Mouse (Mus musculus): ENCODE results near the gene Cadm3. TPM values are rescaled to one million over a fixed set of nuclear protein-coding genes. Genes with fewer than 3 reads are reported as not detected.

Gene Cadm3
- polyA plus RNA-seq, 1 experiment from 2014 or later = 16.0 TPM

- no peak for DNase-seq (ENCODE audit: low spot score)
- no peak overlapping the region for H3K27ac ChIP-seq (ENCODE audit: low read depth, low read length)
- no peaks in the 10 kb centered on the region for H3K36me3 ChIP-seq (ENCODE audit: control insufficient read depth, insufficient read depth, low read length)
- no peak overlapping the region for H3K4me3 ChIP-seq (ENCODE audit: low read depth, low read length)
- no peak overlapping the region for H3K4me2 ChIP-seq (ENCODE audit: low read depth, low read length, severe bottlenecking)
- no peak overlapping the region for H3K9ac ChIP-seq (ENCODE audit: low read length)
- H3K27me3 ChIP-seq (ENCODE audit: control insufficient read depth, insufficient read depth, low read length) = no peaks in the 10 kb centered on the region
- WGBS = 79% methylated on average over 11 of the region's 11 CpGs
- no peaks in the 10 kb centered on the region for H3K9me3 ChIP-seq (ENCODE audit: control insufficient read depth, low read length)
- H3K4me1 ChIP-seq (replicated peaks; ENCODE audit: control insufficient read depth, insufficient read depth, low read length) = peaks cover 2% of the 10 kb centered on the region; the same call in 1 of the 2 replicates
- ATAC-seq (replicated peaks; ENCODE audit: low FRiP score) = no peak; the same call in 1 of the 2 replicates
Observed at GRCm38 (mm10) chr1:173335903-173336302, 31.6 kb downstream of the Cadm3 start.

- Histone ChIP-seq H3K9me3 (ENCODE audit: control insufficient read depth, low read length) (no peaks in the 10 kb centered on the region), H3K4me3 (ENCODE audit: low read depth, low read length) (no peak within 1 kb of the TSS), H3K9ac (ENCODE audit: low read length) (no peak within 1 kb of the TSS), H3K36me3 (ENCODE audit: control insufficient read depth, insufficient read depth, low read length) (no peaks in the 10 kb centered on the region), H3K4me1 (replicated peaks; ENCODE audit: control insufficient read depth, insufficient read depth, low read length) (peaks cover 2% of the 10 kb centered on the region; the same call in 1 of the 2 replicates), H3K27ac (ENCODE audit: low read depth, low read length) (no peak within 1 kb of the TSS), H3K27me3 (ENCODE audit: control insufficient read depth, insufficient read depth, low read length) (no peaks in the 10 kb centered on the region), H3K4me2 (ENCODE audit: low read depth, low read length, severe bottlenecking) (0 out of 2 replicates have a peak within 1 kb of the TSS, but pooled peaks have one; percentile 11)
- DNase-seq (ENCODE audit: low spot score) (no peak), ATAC-seq (replicated peaks; ENCODE audit: low FRiP score) (0 out of 2 replicates have a peak, but pooled peaks have one; percentile 10)
- WGBS = 72% methylated on average over 9 of the region's 9 CpGs
Observed at GRCm38 (mm10) chr1:173333312-173334253, 33.9 kb downstream of the Cadm3 start, which contains the start of gene Ackr1. Gene Ackr1, minus strand, starts transcription at chr1:173333750.

GRCm38 (mm10) chr1:173332418-173332817, 35.1 kb downstream of the Cadm3 start:
- Histone ChIP-seq H3K4me2 (ENCODE audit: low read depth, low read length, severe bottlenecking) (no peak overlapping the region), H3K9me3 (ENCODE audit: control insufficient read depth, low read length) (no peaks in the 10 kb centered on the region), H3K4me3 (ENCODE audit: low read depth, low read length) (no peak overlapping the region), H3K4me1 (replicated peaks; ENCODE audit: control insufficient read depth, insufficient read depth, low read length) (peaks cover 2% of the 10 kb centered on the region; the same call in 1 of the 2 replicates), H3K27me3 (ENCODE audit: control insufficient read depth, insufficient read depth, low read length) (no peaks in the 10 kb centered on the region), H3K9ac (ENCODE audit: low read length) (no peak overlapping the region), H3K27ac (ENCODE audit: low read depth, low read length) (no peak overlapping the region), H3K36me3 (ENCODE audit: control insufficient read depth, insufficient read depth, low read length) (no peaks in the 10 kb centered on the region)
- DNase-seq (ENCODE audit: low spot score) (no peak), ATAC-seq (replicated peaks; ENCODE audit: low FRiP score) (no peak)
- WGBS = 84% methylated on average over 5 of the region's 5 CpGs

GRCm38 (mm10) chr1:173329743-173330142, 37.8 kb downstream of the Cadm3 start:
- H3K9ac ChIP-seq (ENCODE audit: low read length) = no peak overlapping the region
- WGBS = 77% methylated on average over 5 of the region's 5 CpGs
- H3K36me3 ChIP-seq (ENCODE audit: control insufficient read depth, insufficient read depth, low read length) = no peaks in the 10 kb centered on the region
- H3K27me3 ChIP-seq (ENCODE audit: control insufficient read depth, insufficient read depth, low read length) = no peaks in the 10 kb centered on the region
- no peak overlapping the region for H3K4me3 ChIP-seq (ENCODE audit: low read depth, low read length)
- DNase-seq (ENCODE audit: low spot score) = no peak
- ATAC-seq (replicated peaks; ENCODE audit: low FRiP score) = no peak
- H3K9me3 ChIP-seq (ENCODE audit: control insufficient read depth, low read length) = no peaks in the 10 kb centered on the region
- no peaks in the 10 kb centered on the region for H3K4me1 ChIP-seq (replicated peaks; ENCODE audit: control insufficient read depth, insufficient read depth, low read length)
- H3K27ac ChIP-seq (ENCODE audit: low read depth, low read length) = no peak overlapping the region
- H3K4me2 ChIP-seq (ENCODE audit: low read depth, low read length, severe bottlenecking) = no peak overlapping the region

- no peak overlapping the region for H3K4me2 ChIP-seq (ENCODE audit: low read depth, low read length, severe bottlenecking)
- WGBS = 71% methylated on average over 4 of the region's 4 CpGs
- no peaks in the 10 kb centered on the region for H3K36me3 ChIP-seq (ENCODE audit: control insufficient read depth, insufficient read depth, low read length)
Observed at GRCm38 (mm10) chr1:173329185-173329584, 38.3 kb downstream of the Cadm3 start.

GRCm38 (mm10) chr1:173328446-173328845, 39.0 kb downstream of the Cadm3 start:
- Histone ChIP-seq H3K9ac (ENCODE audit: low read length) (no peak overlapping the region), H3K4me1 (replicated peaks; ENCODE audit: control insufficient read depth, insufficient read depth, low read length) (no peaks in the 10 kb centered on the region), H3K27ac (ENCODE audit: low read depth, low read length) (no peak overlapping the region), H3K27me3 (ENCODE audit: control insufficient read depth, insufficient read depth, low read length) (no peaks in the 10 kb centered on the region), H3K4me2 (ENCODE audit: low read depth, low read length, severe bottlenecking) (no peak overlapping the region), H3K36me3 (ENCODE audit: control insufficient read depth, insufficient read depth, low read length) (no peaks in the 10 kb centered on the region), H3K9me3 (ENCODE audit: control insufficient read depth, low read length) (no peaks in the 10 kb centered on the region), H3K4me3 (ENCODE audit: low read depth, low read length) (no peak overlapping the region)
- WGBS = 47% methylated on average over 8 of the region's 8 CpGs
- ATAC-seq (replicated peaks; ENCODE audit: low FRiP score) (peak; percentile 51), DNase-seq (ENCODE audit: low spot score) (no peak)

More at GRCm38 (mm10) chr1:173329185-173329584, 38.3 kb downstream of the Cadm3 start:
- Histone ChIP-seq H3K9ac (ENCODE audit: low read length) (no peak overlapping the region), H3K9me3 (ENCODE audit: control insufficient read depth, low read length) (no peaks in the 10 kb centered on the region), H3K4me1 (replicated peaks; ENCODE audit: control insufficient read depth, insufficient read depth, low read length) (no peaks in the 10 kb centered on the region), H3K4me3 (ENCODE audit: low read depth, low read length) (no peak overlapping the region), H3K27me3 (ENCODE audit: control insufficient read depth, insufficient read depth, low read length) (no peaks in the 10 kb centered on the region), H3K27ac (ENCODE audit: low read depth, low read length) (no peak overlapping the region)
- ATAC-seq (replicated peaks; ENCODE audit: low FRiP score) = no peak
- DNase-seq (ENCODE audit: low spot score) = no peak

- Histone ChIP-seq H3K9me3 (ENCODE audit: control insufficient read depth, low read length) (no peaks in the 10 kb centered on the region), H3K4me3 (ENCODE audit: low read depth, low read length) (no peak overlapping the region), H3K4me2 (ENCODE audit: low read depth, low read length, severe bottlenecking) (no peak overlapping the region), H3K9ac (ENCODE audit: low read length) (no peak overlapping the region), H3K27ac (ENCODE audit: low read depth, low read length) (no peak overlapping the region), H3K4me1 (replicated peaks; ENCODE audit: control insufficient read depth, insufficient read depth, low read length) (no peaks in the 10 kb centered on the region), H3K27me3 (ENCODE audit: control insufficient read depth, insufficient read depth, low read length) (no peaks in the 10 kb centered on the region), H3K36me3 (ENCODE audit: control insufficient read depth, insufficient read depth, low read length) (no peaks in the 10 kb centered on the region)
- 85% methylated on average over 1 of the region's 1 CpGs for WGBS
- ATAC-seq (replicated peaks; ENCODE audit: low FRiP score) = no peak
- no peak for DNase-seq (ENCODE audit: low spot score)
Observed at GRCm38 (mm10) chr1:173326552-173326951, 40.9 kb downstream of the Cadm3 start.

GRCm38 (mm10) chr1:173325395-173325794, 42.1 kb downstream of the Cadm3 start:
- Histone ChIP-seq H3K9me3 (ENCODE audit: control insufficient read depth, low read length) (no peaks in the 10 kb centered on the region), H3K9ac (ENCODE audit: low read length) (no peak overlapping the region), H3K36me3 (ENCODE audit: control insufficient read depth, insufficient read depth, low read length) (no peaks in the 10 kb centered on the region), H3K4me2 (ENCODE audit: low read depth, low read length, severe bottlenecking) (no peak overlapping the region), H3K27ac (ENCODE audit: low read depth, low read length) (no peak overlapping the region), H3K27me3 (ENCODE audit: control insufficient read depth, insufficient read depth, low read length) (no peaks in the 10 kb centered on the region), H3K4me1 (replicated peaks; ENCODE audit: control insufficient read depth, insufficient read depth, low read length) (no peaks in the 10 kb centered on the region), H3K4me3 (ENCODE audit: low read depth, low read length) (no peak overlapping the region)
- 90% methylated on average over 1 of the region's 1 CpGs for WGBS
- DNase-seq (ENCODE audit: low spot score) = no peak
- ATAC-seq (replicated peaks; ENCODE audit: low FRiP score) = no peak

All from forebrain, embryonic 11.5 days (tissue).